Mouse (Mus musculus) kidney, adult 2 months (tissue): Measurements from ENCODE around the gene Alg5. TPM values are rescaled to one million over a fixed set of nuclear protein-coding genes. Genes with fewer than 3 reads are reported as not detected.

ENCODE experiments used
- DNase-seq: peaks from one replicate; pipeline ENCODE4 v3.0.0; 2021
- H3K27ac ChIP-seq: fragments of 200-500 bp; 2 replicates; pipeline ENCODE4 v1.5.1; 2012; ENCODE audit warnings: low read depth, low read length, control low read depth, inconsistent platforms; ENCODE audit not compliant: insufficient read depth
- H3K27me3 ChIP-seq: fragments of 200-500 bp; replicated peaks from 2 replicates; pipeline ENCODE4 v1.6.1; 2012; ENCODE audit warnings: mild to moderate bottlenecking, moderate library complexity, low read length, inconsistent platforms; ENCODE audit not compliant: control insufficient read depth, insufficient read depth
- H3K36me3 ChIP-seq: fragments of 200-500 bp; 2 replicates; pipeline ENCODE4 v1.6.1; 2012; ENCODE audit warnings: mild to moderate bottlenecking, moderate library complexity, low read length, inconsistent platforms; ENCODE audit not compliant: control insufficient read depth, insufficient read depth
- H3K4me1 ChIP-seq: fragments of 200-500 bp; 2 replicates; pipeline ENCODE4 v1.6.1; 2011; ENCODE audit warnings: low read length; ENCODE audit not compliant: control insufficient read depth, insufficient read depth
- H3K4me3 ChIP-seq: fragments of 200-500 bp; 2 replicates; pipeline ENCODE4 v1.5.1; 2011; ENCODE audit warnings: mild to moderate bottlenecking, low read depth, low read length, control low read depth; ENCODE audit not compliant: insufficient read depth
- CTCF ChIP-seq: fragments of 200-500 bp; conservative IDR thresholded peaks from 2 replicates; pipeline ENCODE4 v1.5.1; 2011; ENCODE audit warnings: low read depth, mild to moderate bottlenecking, control low read depth, low read length, moderate library complexity, mixed read lengths; ENCODE audit not compliant: insufficient read depth, insufficient read length
- POLR2A ChIP-seq: fragments of 200-500 bp; IDR thresholded peaks from one replicate; pipeline ENCODE4 v1.6.1; 2011; ENCODE audit warnings: low read depth, low read length, control low read depth
- WGBS: fragments of 180-500 bp; shearing (Covaris S2); methylation state at CpG from one replicate; pipeline ENCODE4 v1.1.7; 2018; 5-methylcytosine and 5-hydroxymethylcytosine counted together
- polyA plus RNA-seq: library from polyadenylated mRNA; depleted of rRNA; stranded (reverse); fragments of >200 nt; gene quantifications from 2 replicates; pipeline ENCODE4 v1.2.3, GENCODE M21; 2012

Alg5 gene
- polyA plus RNA-seq, 1 experiment, result 22.2 TPM

DNA sequence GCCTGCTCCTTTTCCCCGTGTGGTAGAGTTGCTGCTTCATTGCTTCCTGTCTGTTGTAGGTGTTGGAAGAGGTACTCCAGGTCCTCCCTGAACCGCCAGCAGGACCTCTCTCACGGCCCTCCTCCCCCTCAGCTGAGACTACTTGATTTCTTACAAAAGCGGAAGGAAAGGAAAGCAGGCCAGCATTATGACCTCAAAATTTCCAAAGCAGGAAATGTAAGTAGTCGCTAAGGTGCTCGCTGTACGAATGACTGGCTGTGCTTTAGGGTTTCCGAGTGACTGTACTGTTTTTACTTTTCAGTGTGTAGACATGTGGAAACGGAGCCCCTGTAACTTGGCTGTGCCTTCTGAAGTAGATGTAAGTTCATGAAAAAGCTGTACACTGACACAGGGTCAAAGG, 26.4 kb upstream of the Alg5 start:
- H3K27ac ChIP-seq, result no peak overlapping the region
- 70% methylated on average over 9 of the region's 9 CpGs for WGBS
- DNase-seq, result peak; percentile 23
- no peaks in the 10 kb centered on the region for H3K4me1 ChIP-seq
- no peak for TF ChIP-seq CTCF
- TF ChIP-seq POLR2A, result no peak
- peaks cover 14% of the 10 kb centered on the region for H3K36me3 ChIP-seq
- no peaks in the 10 kb centered on the region for H3K27me3 ChIP-seq
- no peak overlapping the region for H3K4me3 ChIP-seq

DNA sequence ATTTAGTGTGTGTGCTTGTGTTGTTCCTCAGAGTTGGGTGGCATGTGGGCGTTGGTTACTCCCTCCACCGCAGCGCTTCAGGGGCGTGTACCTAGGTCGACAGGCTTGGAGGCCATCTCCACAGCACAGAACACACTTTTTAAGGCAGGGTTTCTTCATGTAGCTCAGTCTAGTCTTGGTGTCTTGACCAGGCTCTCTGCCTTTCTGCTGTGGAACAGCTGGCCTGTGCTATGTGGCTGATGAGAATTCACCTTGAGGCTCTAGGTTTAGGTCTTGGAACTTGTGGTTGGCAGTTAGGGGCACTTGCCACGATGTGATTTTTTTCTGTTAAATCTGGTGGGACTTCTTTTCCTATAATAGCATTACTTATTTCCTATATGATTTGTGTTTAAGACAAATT, 21.1 kb upstream of the Alg5 start, which contains the start of gene Gm21958:
Gm21958 (minus strand) TSS at position 101 of the 400 bp plus-strand sequence.
- Histone ChIP-seq H3K36me3 (peaks cover 13% of the 10 kb centered on the region), H3K27ac (no peak within 1 kb of the TSS), H3K27me3 (no peaks in the 10 kb centered on the region), H3K4me3 (no peak within 1 kb of the TSS), H3K4me1 (no peaks in the 10 kb centered on the region)
- TF ChIP-seq POLR2A (no peak), CTCF (no peak)
- DNase-seq, result no peak
- 85% methylated on average over 6 of the region's 6 CpGs for WGBS

DNA sequence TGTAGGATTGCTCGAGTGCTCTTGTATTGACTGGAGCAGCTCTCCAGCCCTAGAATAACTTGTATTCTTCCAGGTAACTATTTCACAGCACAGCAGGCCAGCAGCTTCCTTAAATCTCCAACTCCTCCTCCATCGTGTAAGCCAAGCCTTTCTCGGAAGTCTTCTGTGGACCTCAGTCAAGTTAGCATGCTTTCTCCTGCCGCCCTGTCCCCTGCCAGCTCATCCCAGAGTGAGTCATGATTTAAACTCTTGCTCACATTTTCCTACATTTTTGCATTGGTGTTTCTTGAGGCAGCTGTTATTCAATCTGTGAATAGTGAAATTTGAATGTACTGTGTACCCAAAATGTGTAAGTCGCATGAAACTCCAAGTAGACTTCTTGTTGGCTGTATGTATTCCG, 19.9 kb upstream of the Alg5 start:
- peaks cover 10% of the 10 kb centered on the region for H3K36me3 ChIP-seq
- DNase-seq, result no peak
- H3K27ac ChIP-seq, result no peak overlapping the region
- no peaks in the 10 kb centered on the region for H3K4me1 ChIP-seq
- no peaks in the 10 kb centered on the region for H3K27me3 ChIP-seq
- TF ChIP-seq POLR2A, result no peak
- no peak for TF ChIP-seq CTCF
- H3K4me3 ChIP-seq, result no peak overlapping the region
- WGBS, result 92% methylated on average over 6 of the region's 6 CpGs

DNA sequence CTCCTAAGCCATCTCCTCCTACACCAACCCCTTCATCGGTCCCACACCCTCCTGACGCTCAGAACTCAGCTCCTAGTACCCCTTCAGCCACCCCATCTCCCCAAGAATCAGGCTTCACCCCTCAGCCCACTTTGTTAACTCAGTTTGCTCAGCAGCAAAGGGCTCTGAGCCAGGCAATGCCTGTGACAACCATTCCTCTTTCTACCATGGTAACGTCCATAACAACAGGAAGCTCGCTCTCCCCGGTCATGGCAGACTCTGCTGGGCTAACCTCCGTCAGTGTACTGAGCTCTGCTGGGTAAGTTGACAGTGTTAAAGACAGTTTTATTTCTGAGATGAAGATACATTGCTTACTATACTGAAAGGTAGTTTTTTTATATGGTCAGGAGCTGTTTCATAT, 18.0 kb upstream of the Alg5 start:
- H3K27ac ChIP-seq, result no peak overlapping the region
- no peaks in the 10 kb centered on the region for H3K4me1 ChIP-seq
- no peak for TF ChIP-seq CTCF
- no peak for TF ChIP-seq POLR2A
- H3K27me3 ChIP-seq, result no peaks in the 10 kb centered on the region
- WGBS, result 84% methylated on average over 6 of the region's 6 CpGs
- H3K36me3 ChIP-seq, result peaks cover 10% of the 10 kb centered on the region
- H3K4me3 ChIP-seq, result no peak overlapping the region
- no peak for DNase-seq

DNA sequence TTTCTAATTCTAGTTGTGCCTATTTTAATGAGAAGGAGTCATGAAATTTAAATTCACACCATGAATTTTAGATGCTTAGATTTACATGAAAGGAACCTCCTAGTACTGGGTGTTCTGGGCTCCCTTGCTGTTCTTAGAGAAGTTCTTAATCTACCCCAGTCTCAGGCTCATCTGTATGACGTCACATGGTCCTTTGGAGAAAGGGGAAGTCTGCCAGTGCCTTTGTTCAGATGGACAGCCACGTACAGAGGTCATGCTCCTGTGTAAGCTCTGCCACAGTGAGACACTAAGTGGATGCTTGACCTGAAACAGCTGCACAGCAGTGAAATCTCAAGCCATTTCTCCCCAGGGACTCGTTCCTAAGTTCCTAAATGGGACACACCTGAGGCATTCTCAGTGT, 16.4 kb upstream of the Alg5 start:
- H3K36me3 ChIP-seq, result peaks cover 10% of the 10 kb centered on the region; the same call in 1 of the 2 replicates
- 68% methylated on average over 3 of the region's 3 CpGs for WGBS

DNA sequence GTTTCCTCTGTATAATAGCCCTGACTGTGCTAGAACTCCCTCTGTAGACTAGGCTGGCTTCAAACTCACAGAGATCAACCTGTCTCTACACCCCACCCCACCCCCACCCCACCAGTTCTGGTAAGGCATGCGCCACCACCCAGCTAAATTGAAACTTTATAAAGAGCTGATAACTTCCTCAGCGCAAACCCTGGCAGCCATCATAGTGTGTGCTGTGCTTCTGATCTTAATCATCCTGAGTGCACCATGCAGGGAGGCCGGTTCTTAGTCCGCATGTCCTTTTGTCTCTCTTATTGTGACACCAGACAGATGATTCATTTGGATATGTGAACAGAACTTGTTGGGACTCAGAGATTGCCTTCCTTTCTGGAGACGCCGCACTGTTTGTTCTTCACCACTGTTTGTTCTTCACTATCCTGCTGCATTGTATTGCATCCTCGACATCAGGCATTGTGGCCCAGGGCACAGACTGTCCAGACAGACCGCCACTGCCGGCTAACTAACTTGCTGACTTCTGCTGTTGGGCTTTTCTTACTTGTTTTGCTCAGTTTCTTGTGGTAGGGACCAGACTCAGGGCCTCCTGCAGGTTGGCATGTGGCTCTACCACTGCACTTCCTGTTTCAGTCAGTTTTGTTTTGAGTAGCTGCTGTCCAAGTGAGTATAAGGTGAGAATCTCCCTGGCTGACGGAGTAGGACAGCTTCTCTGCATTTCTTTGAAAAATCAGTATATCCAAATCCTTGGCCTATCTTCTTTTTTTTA, 11.4 kb upstream of the Alg5 start:
- no peak for TF ChIP-seq POLR2A
- no peak for TF ChIP-seq CTCF
- Histone ChIP-seq H3K27ac (no peak overlapping the region), H3K4me1 (no peaks in the 10 kb centered on the region), H3K36me3 (peaks cover 3% of the 10 kb centered on the region), H3K4me3 (no peak overlapping the region), H3K27me3 (no peaks in the 10 kb centered on the region)
- peak; percentile 23 for DNase-seq
- 84% methylated on average over 10 of the region's 10 CpGs for WGBS

More for the DNA sequence above, 16.4 kb upstream of the Alg5 start:
- no peak for DNase-seq
- no peaks in the 10 kb centered on the region for H3K4me1 ChIP-seq
- no peaks in the 10 kb centered on the region for H3K27me3 ChIP-seq
- no peak overlapping the region for H3K4me3 ChIP-seq
- H3K27ac ChIP-seq, result no peak overlapping the region
- TF ChIP-seq POLR2A (no peak), CTCF (no peak)

DNA sequence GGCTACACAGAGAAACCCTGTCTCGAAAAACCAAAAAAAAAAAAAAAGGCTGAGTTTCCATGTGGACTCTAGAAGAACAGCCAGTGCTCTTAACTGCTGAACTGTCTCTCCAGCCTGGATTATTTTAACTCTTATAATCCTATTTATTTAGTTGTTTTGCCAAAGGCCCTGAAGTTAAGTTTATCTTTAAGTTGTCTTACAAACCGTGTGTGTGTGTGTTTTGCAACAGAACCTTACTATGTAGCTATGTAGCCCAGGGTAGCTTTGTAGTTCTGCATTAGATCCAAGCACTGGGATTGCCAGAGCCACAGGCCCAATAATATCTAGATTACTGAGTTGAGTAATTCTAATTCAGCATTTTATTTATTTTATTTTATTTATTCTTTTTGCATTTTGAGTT, 10.0 kb upstream of the Alg5 start:
- Histone ChIP-seq H3K4me1 (no peaks in the 10 kb centered on the region), H3K36me3 (peaks cover 3% of the 10 kb centered on the region), H3K4me3 (no peak overlapping the region), H3K27ac (no peak overlapping the region), H3K27me3 (no peaks in the 10 kb centered on the region)
- no peak for TF ChIP-seq CTCF
- TF ChIP-seq POLR2A, result no peak
- 85% methylated on average over 2 of the region's 2 CpGs for WGBS
- no peak for DNase-seq
